Mouse (Mus musculus): Measurements from ENCODE around the gene Ptpa. TPM values are rescaled to one million over a fixed set of nuclear protein-coding genes. Genes with fewer than 3 reads are reported as not detected.

Gene Ptpa
- polyA plus RNA-seq (2012): 1,075 and 1,193 TPM in 2 replicates

DNA sequence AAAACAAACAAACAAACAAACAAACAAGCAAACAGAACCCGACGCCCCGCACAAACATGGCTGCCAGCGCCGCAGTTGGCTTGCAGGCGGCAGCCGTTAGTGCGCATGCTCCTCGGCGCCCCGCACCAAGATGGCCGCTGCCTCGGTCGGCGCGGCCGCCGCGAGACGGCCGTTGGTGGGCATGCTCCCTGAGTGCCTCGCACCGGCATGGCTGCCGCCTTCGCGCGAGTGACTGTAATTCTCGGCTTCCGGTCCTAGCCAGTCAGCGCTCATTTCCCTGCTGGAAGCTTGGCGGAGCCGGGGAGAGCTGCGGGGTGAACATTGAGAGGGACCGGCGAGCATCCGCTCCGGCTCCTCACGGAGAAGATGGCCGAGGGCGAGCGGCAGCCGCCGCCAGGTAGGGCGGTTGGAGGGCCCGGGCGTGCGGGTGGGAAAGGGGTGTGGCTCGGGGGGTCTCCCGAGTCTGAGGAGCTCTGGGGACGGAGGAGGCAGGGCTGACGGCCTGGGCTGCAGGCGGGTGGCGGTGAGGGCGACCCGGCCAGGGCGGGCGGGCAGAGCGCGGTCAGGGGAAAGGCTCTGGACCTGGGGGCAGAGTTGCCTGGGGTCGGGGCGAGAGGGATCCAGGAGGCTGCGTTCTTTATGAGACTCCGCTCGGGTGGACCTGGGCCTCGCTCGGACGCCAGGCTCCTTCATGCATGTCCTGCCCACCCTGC is at the start of gene Ptpa:
TSS of gene Ptpa (plus strand) at position 104 of the 713 bp plus-strand sequence.
- no peak for TF ChIP-seq GATA1 (IDR thresholded peaks at IDR 0.05; ENCODE audit: low read length)

GRCm38 (mm10) chr2:30366203-30366602 is 49.6 kb upstream of the Ptpa start:
- TF ChIP-seq GATA1 (IDR thresholded peaks at IDR 0.05; ENCODE audit: low read length): no peak

DNA sequence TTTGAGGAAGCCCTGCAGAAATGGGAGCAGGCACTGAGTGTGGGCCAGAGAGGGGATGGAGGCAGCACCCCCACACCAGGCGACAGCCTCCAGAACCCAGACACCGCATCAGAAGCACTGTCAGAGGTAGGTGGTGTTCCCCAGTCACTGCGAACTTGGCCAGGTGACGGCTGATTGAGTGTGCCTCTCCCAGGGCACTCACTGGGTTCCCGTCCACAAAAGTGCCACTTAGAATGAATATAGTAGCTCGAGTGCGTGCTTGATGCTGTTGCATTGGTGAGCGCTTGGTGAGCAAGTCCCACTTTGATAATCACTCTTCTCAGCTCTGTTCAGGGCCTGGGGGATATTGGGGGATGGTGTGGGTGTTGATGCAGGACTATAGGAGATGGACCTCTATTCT is 44.3 kb upstream of the Ptpa start:
- TF ChIP-seq GATA1 (IDR thresholded peaks at IDR 0.05; ENCODE audit: low read length): no peak

DNA sequence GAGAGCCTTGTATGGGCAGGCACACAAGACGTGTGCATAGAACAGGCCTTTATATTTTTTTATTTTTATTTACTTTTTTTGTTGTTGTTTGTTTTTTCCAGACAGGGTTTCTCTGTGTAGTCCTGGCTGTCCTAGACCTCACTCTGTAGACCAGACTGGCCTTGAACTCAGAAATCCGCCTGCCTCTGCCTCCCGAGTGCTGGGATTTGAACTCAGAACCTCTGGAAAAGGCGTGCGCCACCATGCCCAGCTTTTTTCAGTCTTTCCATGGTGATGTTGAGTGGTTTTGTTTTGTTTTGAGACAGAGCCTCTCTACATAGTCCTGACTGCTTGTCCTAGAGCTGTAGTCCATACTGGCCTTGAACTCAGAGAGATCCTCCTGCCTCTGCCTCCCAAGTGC is 43.1 kb upstream of the Ptpa start:
- no peak for TF ChIP-seq GATA1 (IDR thresholded peaks at IDR 0.05; ENCODE audit: low read length)

DNA sequence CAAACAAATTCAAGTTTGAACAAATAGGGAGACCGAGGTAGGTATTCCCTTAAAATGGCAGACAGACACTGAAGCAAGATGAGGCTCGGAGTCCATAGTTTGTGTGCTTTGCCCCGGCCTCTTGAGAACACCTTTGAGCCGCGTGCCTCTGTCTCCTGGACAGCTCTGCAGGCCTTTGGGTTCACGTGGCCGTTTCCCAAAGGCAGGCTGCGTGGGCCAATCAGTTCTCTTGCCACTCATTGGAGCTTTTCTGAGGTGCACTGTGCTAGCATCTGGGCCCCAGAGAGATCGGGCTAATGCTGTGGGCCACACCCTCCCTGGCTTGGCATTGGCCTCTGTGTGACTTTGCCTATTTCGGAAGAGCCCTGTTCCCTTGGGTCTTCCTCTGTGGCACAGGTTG is 39.9 kb upstream of the Ptpa start:
- TF ChIP-seq GATA1 (IDR thresholded peaks at IDR 0.05; ENCODE audit: low read length): no peak

- TF ChIP-seq GATA1 (IDR thresholded peaks at IDR 0.05; ENCODE audit: low read length): no peak
Observed at GRCm38 (mm10) chr2:30377721-30378120, 38.1 kb upstream of the Ptpa start.

- no peak for TF ChIP-seq GATA1 (IDR thresholded peaks at IDR 0.05; ENCODE audit: low read length)
Observed at GRCm38 (mm10) chr2:30379307-30379706, 36.5 kb upstream of the Ptpa start.

GRCm38 (mm10) chr2:30380564-30381376 is 35.1 kb upstream of the Ptpa start:
- no peak for TF ChIP-seq GATA1 (IDR thresholded peaks at IDR 0.05; ENCODE audit: low read length)

DNA sequence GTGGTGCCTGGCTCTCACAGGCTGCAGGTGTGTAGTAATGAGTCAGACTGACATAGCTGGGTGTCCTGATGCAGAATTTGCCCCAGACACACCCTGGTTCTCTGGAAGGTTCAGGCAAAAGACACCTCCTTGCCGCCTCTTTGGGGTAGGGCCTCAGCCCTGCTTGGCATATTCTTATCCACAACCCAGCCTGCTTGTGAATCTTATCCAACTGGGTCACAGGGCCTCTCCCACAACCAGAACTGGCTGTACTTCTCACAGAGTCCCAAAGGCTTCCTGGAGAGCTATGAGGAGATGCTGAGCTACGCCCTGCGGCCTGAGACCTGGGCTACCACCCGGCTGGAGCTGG is 34.5 kb upstream of the Ptpa start:
- no peak for TF ChIP-seq GATA1 (IDR thresholded peaks at IDR 0.05; ENCODE audit: low read length)

DNA sequence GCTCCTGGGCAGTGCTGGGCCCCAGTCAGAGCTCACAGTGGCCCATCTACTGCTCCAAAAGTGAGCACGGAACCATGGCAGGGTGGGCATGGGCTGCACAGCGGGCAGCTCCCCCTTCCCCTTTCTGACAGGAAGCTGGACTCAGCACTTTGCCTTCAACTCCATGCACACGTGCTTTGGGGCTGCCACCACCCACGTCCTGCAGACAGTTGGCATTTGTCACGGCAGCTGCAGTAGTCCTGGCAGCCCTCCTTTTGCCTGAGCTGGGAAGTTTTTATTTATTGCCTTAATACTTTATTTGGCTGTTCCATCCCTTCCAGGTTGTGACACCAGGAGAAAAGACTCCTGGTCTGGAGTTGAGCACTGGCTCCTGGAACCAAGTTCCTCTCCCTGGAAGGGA is 31.0 kb upstream of the Ptpa start:
- no peak for TF ChIP-seq GATA1 (IDR thresholded peaks at IDR 0.05; ENCODE audit: low read length)

- no peak for TF ChIP-seq GATA1 (IDR thresholded peaks at IDR 0.05; ENCODE audit: low read length)
Observed at GRCm38 (mm10) chr2:30385591-30385990, 30.2 kb upstream of the Ptpa start.

GRCm38 (mm10) chr2:30386913-30387312 is 28.9 kb upstream of the Ptpa start:
- TF ChIP-seq GATA1 (IDR thresholded peaks at IDR 0.05; ENCODE audit: low read length): no peak

DNA sequence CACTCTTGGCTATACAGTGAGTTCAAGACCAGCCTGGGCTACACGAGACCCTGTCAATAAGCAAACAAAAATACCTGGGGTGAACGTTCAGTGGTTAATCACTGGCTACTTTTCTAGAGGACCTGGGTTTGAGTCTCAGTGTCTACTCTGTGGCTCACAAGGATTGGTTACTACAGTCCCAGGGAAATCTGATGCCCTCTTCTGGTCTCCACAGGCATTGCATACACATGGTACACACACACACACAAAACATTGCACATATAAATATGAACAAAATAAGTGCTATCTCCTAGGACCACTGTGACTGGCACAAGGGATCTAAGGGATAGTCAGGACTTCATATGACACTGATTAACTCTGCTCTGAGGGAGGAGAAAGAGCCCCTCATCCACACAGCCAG is 26.8 kb upstream of the Ptpa start:
- no peak for TF ChIP-seq GATA1 (IDR thresholded peaks at IDR 0.05; ENCODE audit: low read length)

GRCm38 (mm10) chr2:30392114-30392576 is 23.7 kb upstream of the Ptpa start, which contains the start of gene Dolpp1:
Gene Dolpp1 (plus strand): TSS chr2:30392254.
- no peak for TF ChIP-seq GATA1 (IDR thresholded peaks at IDR 0.05; ENCODE audit: low read length)

- TF ChIP-seq GATA1 (IDR thresholded peaks at IDR 0.05; ENCODE audit: low read length): no peak
Observed at GRCm38 (mm10) chr2:30392577-30393369, 23.1 kb upstream of the Ptpa start.

GRCm38 (mm10) chr2:30393370-30393656 is 22.5 kb upstream of the Ptpa start:
- TF ChIP-seq GATA1 (IDR thresholded peaks at IDR 0.05; ENCODE audit: low read length): no peak

Data from G1E-ER4 (cell line).